8 mouse cellular contexts compared by ENCODE assay signal in the genomic region with DNA sequence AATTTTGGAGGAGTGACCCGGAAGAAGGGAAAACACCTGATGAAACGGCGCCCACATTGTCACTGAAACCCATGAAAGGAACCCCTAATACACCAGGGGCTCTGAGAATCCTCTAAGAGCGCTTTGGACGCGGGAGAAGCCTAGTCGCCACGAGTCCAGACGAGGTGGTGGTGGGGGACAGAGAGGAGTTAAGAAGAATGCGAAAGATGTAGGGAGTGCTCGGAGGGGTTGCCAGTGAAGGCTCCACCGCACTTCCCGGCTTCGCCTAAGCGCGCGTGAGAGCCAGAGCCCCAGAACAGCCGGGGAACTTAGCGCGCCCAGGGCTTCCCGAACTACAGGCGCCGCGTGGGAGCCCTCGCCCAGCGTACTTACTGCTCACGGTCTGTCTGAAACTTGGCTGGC. TPM values are rescaled to one million over a fixed set of nuclear protein-coding genes. Genes with fewer than 3 reads are reported as not detected.
DNase-seq lines count a peak whose midpoint lies in the region; ATAC-seq and TF ChIP-seq lines count a peak whose summit lies in the region.

No protein-coding gene starts in this region.

- no peak overlapping the region for H3K27ac ChIP-seq in brown adipose tissue, adult 24 weeks (replicated peaks; ENCODE audit: low read depth, low read length)
- H3K27ac ChIP-seq in hindbrain, embryonic 13.5 days, result no peak overlapping the region
- H3K27ac ChIP-seq in lung, embryonic 16.5 days (ENCODE audit: low read length), result no peak overlapping the region
- no peak overlapping the region for H3K27ac ChIP-seq in stomach, postnatal 0 days (replicated peaks)

- 0 out of 2 replicates have a peak overlapping the region, but pooled peaks have one; percentile 51 for H3K9ac ChIP-seq in hindbrain, embryonic 13.5 days
- peak overlapping the region; percentile 81; the same call in 1 of the 2 replicates for H3K9ac ChIP-seq in lung, embryonic 16.5 days (ENCODE audit: low read length)
- no peak overlapping the region for H3K9ac ChIP-seq in stomach, postnatal 0 days (ENCODE audit: low read length)

- WGBS in hindbrain, embryonic 13.5 days, result under 1% methylated on average over 27 of the region's 27 CpGs
- 2% methylated on average over 27 of the region's 27 CpGs for WGBS in lung, embryonic 16.5 days
- WGBS in stomach, postnatal 0 days, result 1% methylated on average over 27 of the region's 27 CpGs

- no peak for ATAC-seq in hindbrain, embryonic 13.5 days (ENCODE audit: low FRiP score)
- ATAC-seq in lung, embryonic 16.5 days (ENCODE audit: low read depth), result no peak
- ATAC-seq in stomach, postnatal 0 days (ENCODE audit: low FRiP score, low TSS enrichment), result no peak

- TF ChIP-seq EP300 in stomach, postnatal 0 days (optimal IDR thresholded peaks at IDR 0.05), result no peak

- no peaks in the 10 kb centered on the region for H3K36me3 ChIP-seq in hindbrain, embryonic 13.5 days
- no peaks in the 10 kb centered on the region for H3K36me3 ChIP-seq in lung, embryonic 16.5 days (ENCODE audit: control insufficient read depth, insufficient read depth, low read length)
- no peaks in the 10 kb centered on the region for H3K36me3 ChIP-seq in stomach, postnatal 0 days (ENCODE audit: control insufficient read depth, insufficient read depth, low read length)

- peak overlapping the region; percentile 54 for H3K4me3 ChIP-seq in brown adipose tissue, adult 24 weeks (ENCODE audit: insufficient read depth, low read depth, low read length)
- H3K4me3 ChIP-seq in hindbrain, embryonic 13.5 days, result peak overlapping the region; percentile 72
- H3K4me3 ChIP-seq in lung, embryonic 16.5 days (ENCODE audit: low read length), result peak overlapping the region; percentile 80
- peak overlapping the region; percentile 67 for H3K4me3 ChIP-seq in stomach, postnatal 0 days (ENCODE audit: low read depth, low read length)

- peak; percentile 51 for DNase-seq in kidney, adult 18-20 months
- no peak for DNase-seq in kidney, adult 11 months
- no peak for DNase-seq in stomach, postnatal 0 days (ENCODE audit: low spot score)
- DNase-seq in spleen, postnatal 10 days (ENCODE audit: low spot score in 2 of 2), result no peak
- no peak for DNase-seq in spleen, postnatal 36 days (ENCODE audit: low spot score in 2 of 2)

- peaks cover 7% of the 10 kb centered on the region for H3K4me1 ChIP-seq in brown adipose tissue, adult 24 weeks (ENCODE audit: control insufficient read depth, insufficient read depth, insufficient read length, low read length)
- H3K4me1 ChIP-seq in hindbrain, embryonic 13.5 days (replicated peaks), result peaks cover 36% of the 10 kb centered on the region
- peaks cover 22% of the 10 kb centered on the region for H3K4me1 ChIP-seq in lung, embryonic 16.5 days (replicated peaks; ENCODE audit: control insufficient read depth, insufficient read depth, low read length)
- H3K4me1 ChIP-seq in stomach, postnatal 0 days (replicated peaks; ENCODE audit: control insufficient read depth, insufficient read depth), result 0 out of 2 replicates have a peak, but pooled peaks cover 3% of the 10 kb centered on the region

- no peaks in the 10 kb centered on the region for H3K9me3 ChIP-seq in hindbrain, embryonic 13.5 days
- H3K9me3 ChIP-seq in lung, embryonic 16.5 days (ENCODE audit: control insufficient read depth, low read length), result no peaks in the 10 kb centered on the region
- H3K9me3 ChIP-seq in stomach, postnatal 0 days (ENCODE audit: control insufficient read depth, low read length), result no peaks in the 10 kb centered on the region

- peak overlapping the region; percentile 97 for H3K4me2 ChIP-seq in hindbrain, embryonic 13.5 days
- peak overlapping the region; percentile 99 for H3K4me2 ChIP-seq in lung, embryonic 16.5 days (ENCODE audit: low read depth, low read length)
- peak overlapping the region; percentile 100 for H3K4me2 ChIP-seq in stomach, postnatal 0 days (replicated peaks; ENCODE audit: low read depth)

- peaks cover 56% of the 10 kb centered on the region for H3K27me3 ChIP-seq in hindbrain, embryonic 13.5 days
- H3K27me3 ChIP-seq in lung, embryonic 16.5 days (ENCODE audit: control insufficient read depth, insufficient read depth, low read depth, low read length), result peaks cover 38% of the 10 kb centered on the region
- H3K27me3 ChIP-seq in stomach, postnatal 0 days (ENCODE audit: control insufficient read depth, insufficient read depth, low read length), result peaks cover 18% of the 10 kb centered on the region; the same call in 1 of the 2 replicates

- no peak for TF ChIP-seq CTCF in stomach, postnatal 0 days (IDR thresholded peaks at IDR 0.05; ENCODE audit: low read depth)

RNA-seq across cellular contexts. Expression of gene Satb2, which starts 7.7 kb away (rescaled TPM):
- polyA plus RNA-seq in brown adipose tissue, adult 24 weeks (2012; ENCODE audit: insufficient read depth, insufficient read length, missing spikeins), result 0.32 and 1.4 TPM in 2 replicates
- 0.87 and 1.1 TPM in 2 replicates for polyA plus RNA-seq in hindbrain, embryonic 13.5 days (2015; fragmentation: Nextera tagmentation; extraction: Ambion mirVana)
- polyA plus RNA-seq in lung, embryonic 16.5 days (2015; fragmentation: Nextera tagmentation; extraction: Ambion mirVana), result 0.31 and 0.54 TPM in 2 replicates
- 0.13 and 0.17 TPM in 2 replicates for polyA plus RNA-seq in stomach, postnatal 0 days (2015; fragmentation: Nextera tagmentation; extraction: Ambion mirVana)
